Comparison of ENCODE assay signal across 18 mouse cellular contexts in genomic region chr8:77755441-77755840, GRCm38 (mm10). TPM values are rescaled to one million over a fixed set of nuclear protein-coding genes. Genes with fewer than 3 reads are reported as not detected.
DNase-seq lines count a peak whose midpoint lies in the region; ATAC-seq and TF ChIP-seq lines count a peak whose summit lies in the region.
"Had no signal": no experiment of that assay in that cellular context is flagged by ENCODE, and none has a peak within 500 bp of the region (broad histone marks: within the 10 kb centered on the region; RNA-seq: fewer than 3 reads in every experiment).

No protein-coding gene starts in this region.

- ATAC-seq in kidney, embryonic 16.5 days (ENCODE audit: low FRiP score, low TSS enrichment): no peak
- ATAC-seq in stomach, embryonic 16.5 days (ENCODE audit: insufficient read depth, low FRiP score): no peak
- ATAC-seq in stomach, postnatal 0 days (ENCODE audit: low FRiP score, low TSS enrichment): no peak

- no peaks in the 10 kb centered on the region for H3K4me1 ChIP-seq in heart, embryonic 10.5 days
- peaks cover 13% of the 10 kb centered on the region; the same call in 1 of the 2 replicates for H3K4me1 ChIP-seq in kidney, embryonic 16.5 days (ENCODE audit: insufficient read depth, low read length)
- peaks cover 6% of the 10 kb centered on the region for H3K4me1 ChIP-seq in stomach, embryonic 16.5 days (ENCODE audit: control insufficient read depth, insufficient read depth, low read length)
- no peaks in the 10 kb centered on the region for H3K4me1 ChIP-seq in stomach, postnatal 0 days (replicated peaks; ENCODE audit: control insufficient read depth, insufficient read depth)
- H3K4me1 ChIP-seq: hindbrain, embryonic 10.5 days; midbrain, embryonic 12.5 days had no signal

- H3K4me2 ChIP-seq in kidney, embryonic 16.5 days (replicated peaks; ENCODE audit: low read depth, low read length): no peak overlapping the region
- H3K4me2 ChIP-seq in stomach, embryonic 16.5 days (ENCODE audit: low read depth, low read length): 0 out of 2 replicates have a peak overlapping the region, but pooled peaks have one; percentile 19
- H3K4me2 ChIP-seq in stomach, postnatal 0 days (replicated peaks; ENCODE audit: low read depth): no peak overlapping the region
- H3K4me2 ChIP-seq: midbrain, embryonic 12.5 days had no signal

- H3K27me3 ChIP-seq in heart, embryonic 10.5 days (ENCODE audit: insufficient read depth, poor library complexity, severe bottlenecking): no peaks in the 10 kb centered on the region
- no peaks in the 10 kb centered on the region for H3K27me3 ChIP-seq in kidney, embryonic 16.5 days (ENCODE audit: insufficient read depth, low read length)
- no peaks in the 10 kb centered on the region for H3K27me3 ChIP-seq in stomach, embryonic 16.5 days (ENCODE audit: control insufficient read depth, insufficient read depth, low read length)
- no peaks in the 10 kb centered on the region for H3K27me3 ChIP-seq in stomach, postnatal 0 days (ENCODE audit: control insufficient read depth, insufficient read depth, low read length)
- H3K27me3 ChIP-seq: midbrain, embryonic 12.5 days had no signal

- no peak overlapping the region for H3K9ac ChIP-seq in kidney, embryonic 16.5 days (replicated peaks; ENCODE audit: low read length)
- no peak overlapping the region for H3K9ac ChIP-seq in stomach, embryonic 16.5 days (ENCODE audit: low read length)
- H3K9ac ChIP-seq in stomach, postnatal 0 days (ENCODE audit: low read length): no peak overlapping the region
- H3K9ac ChIP-seq: midbrain, embryonic 12.5 days had no signal

- H3K36me3 ChIP-seq in heart, embryonic 10.5 days: no peaks in the 10 kb centered on the region
- H3K36me3 ChIP-seq in kidney, embryonic 16.5 days (ENCODE audit: insufficient read depth, low read length): no peaks in the 10 kb centered on the region
- no peaks in the 10 kb centered on the region for H3K36me3 ChIP-seq in stomach, embryonic 16.5 days (ENCODE audit: control insufficient read depth, insufficient read depth, low read length)
- H3K36me3 ChIP-seq in stomach, postnatal 0 days (ENCODE audit: control insufficient read depth, insufficient read depth, low read length): no peaks in the 10 kb centered on the region
- H3K36me3 ChIP-seq: G1E; hindbrain, embryonic 10.5 days; midbrain, embryonic 12.5 days had no signal

- no peak for TF ChIP-seq EP300 in stomach, postnatal 0 days (optimal IDR thresholded peaks at IDR 0.05)

- no peak overlapping the region for H3K27ac ChIP-seq in heart, embryonic 10.5 days
- H3K27ac ChIP-seq in kidney, embryonic 16.5 days (ENCODE audit: low read length): peak overlapping the region; percentile 0; the same call in 1 of the 2 replicates
- no peak overlapping the region for H3K27ac ChIP-seq in stomach, embryonic 16.5 days (ENCODE audit: low read length)
- no peak overlapping the region for H3K27ac ChIP-seq in stomach, postnatal 0 days (replicated peaks)
- H3K27ac ChIP-seq: hindbrain, embryonic 10.5 days; macrophage; midbrain, embryonic 12.5 days had no signal

- no peak overlapping the region for H3K4me3 ChIP-seq in heart, embryonic 10.5 days
- no peak overlapping the region for H3K4me3 ChIP-seq in kidney, embryonic 16.5 days (ENCODE audit: low read length)
- no peak overlapping the region for H3K4me3 ChIP-seq in stomach, embryonic 16.5 days (replicated peaks; ENCODE audit: low read length)
- H3K4me3 ChIP-seq in stomach, postnatal 0 days (ENCODE audit: low read depth, low read length): no peak overlapping the region
- H3K4me3 ChIP-seq: erythroblast, embryonic 14.5 days; hindbrain, embryonic 10.5 days; midbrain, embryonic 12.5 days had no signal

- H3K9me3 ChIP-seq in heart, embryonic 10.5 days: no peaks in the 10 kb centered on the region
- no peaks in the 10 kb centered on the region for H3K9me3 ChIP-seq in kidney, embryonic 16.5 days (ENCODE audit: low read length)
- H3K9me3 ChIP-seq in stomach, embryonic 16.5 days (replicated peaks; ENCODE audit: control insufficient read depth, low read length): no peaks in the 10 kb centered on the region
- no peaks in the 10 kb centered on the region for H3K9me3 ChIP-seq in stomach, postnatal 0 days (ENCODE audit: control insufficient read depth, low read length)
- H3K9me3 ChIP-seq: G1E; hindbrain, embryonic 10.5 days; midbrain, embryonic 12.5 days had no signal

- 79% methylated on average over 4 of the region's 4 CpGs for WGBS in heart, embryonic 10.5 days
- 15% methylated on average over 4 of the region's 4 CpGs for WGBS in kidney, embryonic 16.5 days
- WGBS in stomach, embryonic 16.5 days: 29% methylated on average over 4 of the region's 4 CpGs
- 20% methylated on average over 4 of the region's 4 CpGs for WGBS in stomach, postnatal 0 days

- TF ChIP-seq CTCF in stomach, postnatal 0 days (IDR thresholded peaks at IDR 0.05; ENCODE audit: low read depth): no peak

- DNase-seq in heart, embryonic 10.5 days (ENCODE audit: low spot score): peak; percentile 46
- DNase-seq in heart, adult 9 months (ENCODE audit: low spot score in 2 of 2): no peak
- DNase-seq in kidney, adult 18-20 months: no peak
- no peak for DNase-seq in stomach, postnatal 0 days (ENCODE audit: low spot score)
- no peak for DNase-seq in layer of hippocampus, postnatal 36 days
- DNase-seq: cerebellum, postnatal 10 days; embryo, embryonic 11 days; gastrocnemius, postnatal 10 days; kidney, postnatal 10 days; layer of hippocampus, adult 9-11 months; thymus, postnatal 4 days had no signal

RNA-seq across cellular contexts. Expression of gene Ednra, which starts 31.2 kb away (rescaled TPM):
- polyA plus RNA-seq in heart, embryonic 10.5 days (2016; fragmentation: Nextera tagmentation; extraction: Ambion mirVana): 40.6 and 46.6 TPM in 2 replicates
- polyA plus RNA-seq in kidney, embryonic 16.5 days (2015; fragmentation: Nextera tagmentation; extraction: Ambion mirVana): 28.6 and 32.4 TPM in 2 replicates
- 26.0 and 28.7 TPM in 2 replicates for polyA plus RNA-seq in stomach, embryonic 16.5 days (2015; fragmentation: Nextera tagmentation; extraction: Ambion mirVana)
- 7.3 and 8.3 TPM in 2 replicates for polyA plus RNA-seq in stomach, postnatal 0 days (2015; fragmentation: Nextera tagmentation; extraction: Ambion mirVana)
- total RNA-seq in layer of hippocampus, postnatal 36 days (2021): 1 to 10 TPM; 4.5 to 4.8 TPM
- polyA plus RNA-seq: erythroblast, embryonic 14.5 days; G1E; macrophage had no signal
